Mouse (Mus musculus) MEL (cell line): ENCODE data around the gene Sept6. TPM values are rescaled to one million over a fixed set of nuclear protein-coding genes. Genes with fewer than 3 reads are reported as not detected.

ENCODE experiments used
- DNase-seq: peaks from one replicate; pipeline ENCODE4 v3.0.0; 2011; ENCODE audit warnings: low read depth, low spot score
- H3K27ac ChIP-seq: 2 replicates; pipeline ENCODE4 v1.5.1; 2012; ENCODE audit warnings: low read depth, mild to moderate bottlenecking, control low read depth, low read length, moderate library complexity; ENCODE audit not compliant: control insufficient read depth
- H3K27me3 ChIP-seq, 2 experiments: fragments of 150-350 bp in 1 of 2; sonication (generic) in 1 of 2; 2 replicates each; pipeline ENCODE4 v1.6.1; 2012; ENCODE audit warnings: low read length in 2 of 2, mild to moderate bottlenecking in 2 of 2, improper control_type of control experiment in 1 of 2, moderate library complexity in 1 of 2; ENCODE audit not compliant: insufficient read depth in 2 of 2, control insufficient read depth in 1 of 2
- H3K36me3 ChIP-seq, 2 experiments: 2 replicates each; pipeline ENCODE4 v1.6.1; 2012 to 2014; ENCODE audit warnings: low read length in 2 of 2, improper control_type of control experiment in 1 of 2, inconsistent platforms in 1 of 2, mild to moderate bottlenecking in 1 of 2; ENCODE audit not compliant: insufficient read depth in 2 of 2, control insufficient read depth in 1 of 2
- H3K4me1 ChIP-seq, 2 experiments: fragments of 150-350 bp in 1 of 2; sonication (generic) in 1 of 2; 2 replicates each; pipeline ENCODE4 v1.6.1; 2012; ENCODE audit warnings: low read length in 2 of 2, improper control_type of control experiment in 1 of 2, mild to moderate bottlenecking in 1 of 2; ENCODE audit not compliant: insufficient read depth in 2 of 2, control insufficient read depth in 1 of 2
- H3K4me3 ChIP-seq, 2 experiments: fragments of 150-350 bp in 1 of 2; sonication (generic) in 1 of 2; 2 replicates each; pipeline ENCODE4 v1.5.1; 2012; ENCODE audit warnings: low read depth in 2 of 2, low read length in 2 of 2, mild to moderate bottlenecking in 2 of 2, moderate library complexity in 2 of 2, control low read depth in 1 of 2, improper control_type of control experiment in 1 of 2; ENCODE audit not compliant: control insufficient read depth in 1 of 2, insufficient read depth in 1 of 2
- H3K79me2 ChIP-seq: 2 replicates; pipeline ENCODE4 v1.6.1; 2012; ENCODE audit warnings: mild to moderate bottlenecking, low read length, moderate library complexity; ENCODE audit not compliant: control insufficient read depth, poor library complexity, insufficient read depth
- H3K9ac ChIP-seq: 2 replicates; pipeline ENCODE4 v1.6.1; 2012; ENCODE audit warnings: low read depth, mild to moderate bottlenecking, control low read depth, low read length, moderate library complexity; ENCODE audit not compliant: control insufficient read depth, poor library complexity, severe bottlenecking
- H3K9me3 ChIP-seq: fragments of 150-350 bp; sonication (generic); replicated peaks from 2 replicates; pipeline ENCODE4 v1.6.1; 2012; ENCODE audit warnings: mild to moderate bottlenecking, low read length, improper control_type of control experiment, moderate library complexity; ENCODE audit not compliant: insufficient read depth
- BHLHE40 ChIP-seq: IDR thresholded peaks from 2 replicates; pipeline ENCODE4 v1.6.1; 2012; ENCODE audit warnings: low read depth, mild to moderate bottlenecking, inconsistent platforms, low read length, improper control_type of control experiment, borderline replicate concordance
- CHD2 ChIP-seq: IDR thresholded peaks from 2 replicates; pipeline ENCODE4 v1.6.1; 2011; ENCODE audit warnings: low read length, improper control_type of control experiment
- CTCF ChIP-seq, 3 experiments: IDR thresholded peaks in 2 of 3; conservative IDR thresholded peaks in 1 of 3; 2 replicates each; pipeline ENCODE4 v1.5.1; 2011 to 2012; ENCODE audit warnings: low read length in 3 of 3, low read depth in 2 of 3, mild to moderate bottlenecking in 2 of 3, improper control_type of control experiment in 1 of 3, inconsistent platforms in 1 of 3, mixed read lengths in 1 of 3, moderate library complexity in 1 of 3; ENCODE audit not compliant: control insufficient read depth in 1 of 3, insufficient read depth in 1 of 3, poor library complexity in 1 of 3, severe bottlenecking in 1 of 3
- E2F4 ChIP-seq: IDR thresholded peaks from 2 replicates; pipeline ENCODE4 v1.6.1; 2011; ENCODE audit warnings: low read depth, low read length, improper control_type of control experiment, borderline replicate concordance
- EP300 ChIP-seq, 2 experiments: IDR thresholded peaks; 2 replicates each; pipeline ENCODE4 v1.6.1; 2011; ENCODE audit warnings: improper control_type of control experiment in 2 of 2, low read length in 2 of 2, low read depth in 1 of 2, mild to moderate bottlenecking in 1 of 2
- ETS1 ChIP-seq: IDR thresholded peaks from 2 replicates; pipeline ENCODE4 v1.6.1; 2012; ENCODE audit warnings: low read depth, mild to moderate bottlenecking, inconsistent platforms, low read length, improper control_type of control experiment, moderate library complexity
- HCFC1 ChIP-seq: IDR thresholded peaks from 2 replicates; pipeline ENCODE4 v1.6.1; 2012; ENCODE audit warnings: low read depth, mild to moderate bottlenecking, inconsistent platforms, low read length, improper control_type of control experiment, moderate library complexity
- JUND ChIP-seq: IDR thresholded peaks from 2 replicates; pipeline ENCODE4 v1.6.1; 2011; ENCODE audit warnings: low read depth, mild to moderate bottlenecking, improper control_type of control experiment, low read length
- MAFK ChIP-seq: IDR thresholded peaks from 2 replicates; pipeline ENCODE4 v1.6.1; 2011; ENCODE audit warnings: low read depth, mild to moderate bottlenecking, low read length, improper control_type of control experiment, borderline replicate concordance
- MXI1 ChIP-seq: IDR thresholded peaks from 2 replicates; pipeline ENCODE4 v1.6.1; 2011; ENCODE audit warnings: mild to moderate bottlenecking, low read depth, low read length, improper control_type of control experiment
- MYB ChIP-seq: IDR thresholded peaks from 2 replicates; pipeline ENCODE4 v1.6.1; 2011; ENCODE audit warnings: mild to moderate bottlenecking, low read depth, low read length, improper control_type of control experiment
- NRF1 ChIP-seq: IDR thresholded peaks from 2 replicates; pipeline ENCODE4 v1.6.1; 2014; ENCODE audit warnings: low read depth, mild to moderate bottlenecking, inconsistent platforms, low read length, improper control_type of control experiment, moderate library complexity; ENCODE audit not compliant: poor library complexity, insufficient read depth, severe bottlenecking
- POLR2A ChIP-seq, 2 experiments: IDR thresholded peaks; 2 replicates each; pipeline ENCODE4 v1.6.1; 2011 to 2012; ENCODE audit warnings: low read length in 2 of 2, mild to moderate bottlenecking in 2 of 2, control low read depth in 1 of 2, improper control_type of control experiment in 1 of 2, low read depth in 1 of 2, moderate library complexity in 1 of 2; ENCODE audit not compliant: control insufficient read depth in 1 of 2, insufficient read depth in 1 of 2, poor library complexity in 1 of 2
- SIN3A ChIP-seq: IDR thresholded peaks from 2 replicates; pipeline ENCODE4 v1.6.1; 2012; ENCODE audit warnings: low read length, improper control_type of control experiment, inconsistent platforms
- TAL1 ChIP-seq: IDR thresholded peaks from 2 replicates; pipeline ENCODE4 v1.6.1; 2012; ENCODE audit warnings: mild to moderate bottlenecking, inconsistent platforms, low read length, moderate library complexity, mixed read lengths
- TBP ChIP-seq: IDR thresholded peaks from 2 replicates; pipeline ENCODE4 v1.8.0; 2011; ENCODE audit warnings: low read depth, low read length, improper control_type of control experiment
- USF2 ChIP-seq, 2 experiments: IDR thresholded peaks; 2 replicates each; pipeline ENCODE4 v1.6.1; 2011 to 2012; ENCODE audit warnings: improper control_type of control experiment in 2 of 2, low read length in 2 of 2, borderline replicate concordance in 1 of 2, inconsistent platforms in 1 of 2, low read depth in 1 of 2, mild to moderate bottlenecking in 1 of 2; ENCODE audit not compliant: insufficient read depth in 1 of 2
- ZC3H11A ChIP-seq: IDR thresholded peaks from 2 replicates; pipeline ENCODE4 v1.6.1; 2012; ENCODE audit warnings: low read depth, mild to moderate bottlenecking, inconsistent platforms, low read length, improper control_type of control experiment
- ZNF384 ChIP-seq: IDR thresholded peaks from 2 replicates; pipeline ENCODE4 v1.6.1; 2012; ENCODE audit warnings: low read depth, mild to moderate bottlenecking, inconsistent platforms, low read length, improper control_type of control experiment
- polyA plus RNA-seq, 2 experiments: library from polyadenylated mRNA; stranded (reverse) in 1 of 2; unstranded in 1 of 2; fragments of >175 nt in 1 of 2; fragments of >200 nt in 1 of 2; gene quantifications; 2 replicates each; pipeline versions ENCODE4 v1.2.1 to v1.2.4; 2012; ENCODE audit warnings: low replicate concordance in 2 of 2, low read depth in 1 of 2; ENCODE audit not compliant: insufficient read length in 2 of 2, insufficient read depth in 1 of 2, missing spikeins in 1 of 2
- total RNA-seq: library from RNA; depleted of rRNA; stranded (reverse); fragments of 300-350 nt; gene quantifications from 2 replicates; pipeline ENCODE4 v1.2.3, GENCODE M21; 2012

Gene Sept6
- total and polyA plus RNA-seq, 3 experiments = 16.5 to 37.8 TPM; not detected in 1

GRCm38 (mm10) chrX:36971156-36971555, 20.4 kb downstream of the Sept6 start:
- H3K4me1 ChIP-seq = no peaks in the 10 kb centered on the region
- no peaks in the 10 kb centered on the region for H3K27me3 ChIP-seq
- TF ChIP-seq JUND (no peak), USF2 (IDR thresholded peaks at IDR 0.05; ENCODE audit: borderline replicate concordance in 1 of 2, insufficient read depth in 1 of 2, low read depth in 1 of 2, low read length in 2 of 2) (no peak), POLR2A (IDR thresholded peaks at IDR 0.05; ENCODE audit: control insufficient read depth in 1 of 2, insufficient read depth in 1 of 2, low read depth in 1 of 2, low read length in 2 of 2, poor library complexity in 1 of 2) (no peak), E2F4 (no peak), NRF1 (no peak), MYB (no peak), ZNF384 (no peak), ETS1 (no peak), SIN3A (no peak), CHD2 (no peak), TAL1 (no peak), TBP (no peak), BHLHE40 (no peak), HCFC1 (no peak), ZC3H11A (no peak), MAFK (no peak), MXI1 (no peak)
- no peak for DNase-seq
- H3K9me3 ChIP-seq = no peaks in the 10 kb centered on the region
- no peak overlapping the region for H3K9ac ChIP-seq
- H3K4me3 ChIP-seq = no peak overlapping the region
- H3K79me2 ChIP-seq = no peaks in the 10 kb centered on the region
- H3K27ac ChIP-seq = no peak overlapping the region
- H3K36me3 ChIP-seq = no peaks in the 10 kb centered on the region

- H3K9me3 ChIP-seq = no peaks in the 10 kb centered on the region
- peak; percentile 8 for DNase-seq
- no peak overlapping the region for H3K4me3 ChIP-seq
- no peaks in the 10 kb centered on the region for H3K27me3 ChIP-seq
- no peaks in the 10 kb centered on the region for H3K36me3 ChIP-seq
- TF ChIP-seq MXI1 (no peak), CTCF (IDR thresholded peaks at IDR 0.05 in 2 of 3, conservative IDR thresholded peaks at IDR 0.05 in 1 of 3; ENCODE audit: control insufficient read depth in 1 of 3, insufficient read depth in 1 of 3, low read depth in 2 of 3, low read length in 3 of 3, poor library complexity in 1 of 3, severe bottlenecking in 1 of 3) (no peak), TAL1 (no peak), EP300 (IDR thresholded peaks at IDR 0.05; ENCODE audit: low read depth in 1 of 2, low read length in 2 of 2) (no peak)
- TF ChIP-seq, all 39 proteins: peak for 0
- Histone ChIP-seq H3K4me1 (no peaks in the 10 kb centered on the region), H3K79me2 (no peaks in the 10 kb centered on the region), H3K27ac (no peak overlapping the region), H3K9ac (no peak overlapping the region)
These were observed 22.1 kb downstream of the Sept6 start for GRCm38 (mm10) chrX:36969501-36969900.
